ENCODE assay signal across 18 mouse cellular contexts in the genomic region with DNA sequence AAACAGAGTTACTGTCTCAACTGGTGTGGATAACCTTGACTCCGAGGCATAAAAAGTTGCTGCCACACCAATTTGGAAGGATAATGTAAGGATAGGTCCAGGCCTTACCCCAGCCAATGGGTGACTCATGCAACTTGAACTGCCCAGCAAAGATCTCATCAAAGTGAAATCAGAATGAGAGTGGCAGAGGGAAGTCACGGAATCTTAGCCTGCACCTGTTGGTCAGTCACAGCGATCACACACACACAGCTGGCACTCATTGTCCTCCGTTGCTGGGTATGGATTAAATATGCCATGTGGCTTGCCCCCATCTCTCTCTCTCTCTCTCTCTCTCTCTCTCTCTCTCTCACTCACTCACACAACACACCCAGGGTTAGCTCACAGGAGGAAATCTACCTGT.
"Had no signal": no experiment of that assay in that cellular context is flagged by ENCODE, and none has a peak within 500 bp of the region (broad histone marks: within the 10 kb centered on the region; RNA-seq: fewer than 3 reads in every experiment).

No protein-coding gene starts in this region.

- DNase-seq: kidney, adult 11 months; kidney, adult 8-10 months; kidney, postnatal 10 days; kidney, postnatal 4 days; lung, adult 18-20 months; lung, postnatal 10 days; lung, postnatal 36 days; right cerebral cortex, postnatal 14 days; thymus, adult 18-20 months; thymus, postnatal 36 days had no signal

- H3K9ac ChIP-seq: kidney, embryonic 15.5 days; liver, embryonic 12.5 days; liver, embryonic 15.5 days; lung, embryonic 15.5 days; midbrain, embryonic 13.5 days had no signal

- H3K36me3 ChIP-seq: kidney, embryonic 15.5 days; liver, embryonic 12.5 days; liver, embryonic 15.5 days; lung, embryonic 15.5 days; midbrain, embryonic 10.5 days; midbrain, embryonic 13.5 days had no signal

- H3K27ac ChIP-seq: kidney, embryonic 15.5 days; liver, embryonic 12.5 days; liver, embryonic 15.5 days; lung, embryonic 15.5 days; midbrain, embryonic 10.5 days; midbrain, embryonic 13.5 days had no signal

- ATAC-seq: liver, embryonic 12.5 days; midbrain, embryonic 13.5 days; midbrain, embryonic 16.5 days had no signal

- H3K27me3 ChIP-seq: kidney, embryonic 15.5 days; liver, embryonic 12.5 days; liver, embryonic 15.5 days; lung, embryonic 15.5 days; midbrain, embryonic 13.5 days had no signal

- H3K4me2 ChIP-seq: kidney, embryonic 15.5 days; liver, embryonic 12.5 days; liver, embryonic 15.5 days; lung, embryonic 15.5 days; midbrain, embryonic 13.5 days had no signal

- H3K9me3 ChIP-seq: kidney, embryonic 15.5 days; liver, embryonic 12.5 days; liver, embryonic 15.5 days; lung, embryonic 15.5 days; midbrain, embryonic 10.5 days; midbrain, embryonic 13.5 days had no signal

- H3K4me1 ChIP-seq: liver, embryonic 12.5 days; liver, embryonic 15.5 days; megakaryocyte, embryonic 14.5 days had no signal

- H3K4me3 ChIP-seq: kidney, embryonic 15.5 days; liver, embryonic 12.5 days; liver, embryonic 15.5 days; lung, embryonic 15.5 days; megakaryocyte, embryonic 14.5 days; midbrain, embryonic 10.5 days; midbrain, embryonic 13.5 days had no signal
